Mouse (Mus musculus) adrenal gland, postnatal 25 days (tissue): Measurements from ENCODE around the gene Plcb1. TPM values are rescaled to one million over a fixed set of nuclear protein-coding genes. Genes with fewer than 3 reads are reported as not detected.
A peak's percentile ranks its signal among the peaks of the same experiment; 100 is the strongest.
"Not testable (repeated sequence)": the region's sequence is repeated elsewhere in the genome, so short reads cannot be mapped to it uniquely, and the experiment has no call there.

Source experiments
- DNase-seq: peaks from one replicate; pipeline ENCODE4 v3.0.0; 2021; ENCODE audit warnings: mixed read lengths
- total RNA-seq: library from RNA; stranded (reverse); gene quantifications from 2 replicates; pipeline ENCODE4 v1.2.3, GENCODE M21; 2021

Gene Plcb1
- total RNA-seq, 1 experiment from 2014 or later = 96.1 TPM

GRCm38 (mm10) chr2:134974711-134975110 is 188.8 kb downstream of the Plcb1 start:
- DNase-seq = no peak

DNA sequence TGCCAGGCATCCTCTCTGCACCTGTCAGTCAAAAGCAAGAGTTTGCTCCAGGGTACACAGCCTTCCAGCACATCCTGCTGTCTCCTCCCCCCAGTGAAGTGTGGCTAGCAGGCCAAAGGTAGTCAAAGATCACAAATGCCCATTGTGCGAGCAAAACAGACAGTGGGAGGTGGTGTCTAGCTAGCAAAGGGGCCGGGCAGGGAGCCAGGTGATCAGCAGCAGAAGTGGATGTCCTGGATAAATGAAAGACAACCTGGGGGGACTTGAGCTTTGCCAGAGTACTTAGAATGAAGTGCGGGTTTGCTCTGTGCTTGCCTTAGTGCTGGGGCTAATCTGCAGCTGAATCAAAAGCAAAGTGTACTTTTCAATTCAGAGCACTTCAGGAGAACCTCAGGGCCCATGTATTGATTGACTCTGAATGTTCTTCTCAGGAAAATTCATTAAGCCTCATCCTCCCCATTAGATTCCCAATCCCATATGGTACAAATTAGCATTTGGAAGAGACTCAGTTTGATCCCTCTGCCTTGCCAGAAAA is 191.0 kb downstream of the Plcb1 start:
- no peak for DNase-seq

- DNase-seq = no peak
Observed at GRCm38 (mm10) chr2:134977641-134978040, 191.8 kb downstream of the Plcb1 start.

GRCm38 (mm10) chr2:134981394-134981793 is 195.5 kb downstream of the Plcb1 start:
- DNase-seq = no peak

DNA sequence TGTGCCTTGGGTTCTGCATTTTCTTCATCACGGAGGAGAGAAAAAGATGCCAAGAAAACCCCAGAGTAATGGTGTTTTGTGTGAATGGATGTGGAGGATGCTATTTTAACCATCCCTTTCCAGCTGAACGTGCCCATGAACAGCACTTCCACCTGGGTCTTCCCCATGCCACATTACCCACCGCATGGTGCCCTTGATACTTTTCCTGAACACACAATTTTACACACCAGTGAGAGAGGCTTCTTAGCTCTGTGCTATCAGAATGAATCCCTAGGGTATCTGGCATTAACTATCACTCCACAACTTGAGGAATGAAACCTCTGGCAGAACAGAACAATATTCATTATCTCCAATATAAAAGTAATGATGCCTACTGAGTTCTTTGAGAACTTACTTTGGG is 199.0 kb downstream of the Plcb1 start:
- no peak for DNase-seq

GRCm38 (mm10) chr2:134987978-134988377 is 202.1 kb downstream of the Plcb1 start:
- no peak for DNase-seq

DNA sequence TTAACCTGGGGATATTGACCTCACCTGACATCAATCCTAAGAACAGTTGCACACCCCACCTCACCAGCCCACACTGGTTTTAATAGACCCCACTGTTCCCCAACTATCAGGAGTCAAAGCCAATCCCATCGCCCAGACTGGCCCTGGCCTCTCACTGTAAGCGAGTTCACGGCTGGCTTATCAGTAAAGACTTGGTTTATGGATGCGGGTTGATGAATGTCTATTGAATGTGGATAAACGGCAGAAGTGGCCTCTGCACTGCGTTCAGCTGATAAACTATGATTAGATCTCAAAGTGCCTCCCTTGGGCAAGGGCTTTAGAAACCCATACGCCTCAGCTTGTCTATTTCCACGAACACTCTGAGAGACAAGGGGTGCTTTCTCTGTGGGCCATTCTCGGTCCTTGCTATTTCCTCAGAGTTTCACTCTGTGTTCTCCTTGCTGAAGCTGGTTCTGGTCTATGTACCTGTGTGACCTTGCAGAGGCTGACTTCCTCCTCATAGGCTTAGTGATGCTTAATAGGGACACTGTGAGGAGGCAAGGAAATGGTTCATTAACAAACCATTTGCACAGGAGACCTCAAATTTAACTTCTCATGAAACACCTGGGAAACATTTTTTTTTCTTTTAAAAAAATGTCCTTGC is 203.9 kb downstream of the Plcb1 start:
- no peak for DNase-seq

GRCm38 (mm10) chr2:135007134-135007533 is 221.3 kb downstream of the Plcb1 start:
- peak; percentile 15 for DNase-seq

- DNase-seq = not testable (repeated sequence)
Observed at GRCm38 (mm10) chr2:135007885-135008284, 222.0 kb downstream of the Plcb1 start.

- no peak for DNase-seq
Observed at GRCm38 (mm10) chr2:135010371-135010770, 224.5 kb downstream of the Plcb1 start.

- DNase-seq = no peak
Observed at GRCm38 (mm10) chr2:135015501-135015900, 229.6 kb downstream of the Plcb1 start.

DNA sequence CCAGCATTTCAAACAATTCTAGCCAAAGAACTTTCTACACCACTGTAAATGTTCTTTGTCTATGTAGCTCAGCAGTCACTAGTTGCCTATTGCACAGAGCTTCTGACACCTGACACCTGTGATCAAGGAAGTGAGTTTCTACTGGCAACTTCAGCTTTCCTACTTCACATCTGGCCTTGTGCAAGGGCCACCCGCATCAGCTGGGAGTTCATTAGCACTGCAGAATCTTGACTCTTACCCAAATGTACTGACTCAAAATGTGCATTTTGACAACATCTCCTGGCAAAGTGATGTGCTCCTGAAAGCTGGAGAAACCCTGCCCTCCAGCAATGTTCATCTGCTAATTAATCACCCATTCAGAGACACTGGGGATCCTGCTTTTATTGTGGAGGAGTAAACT is 232.4 kb downstream of the Plcb1 start:
- no peak for DNase-seq

- DNase-seq = no peak
Observed at GRCm38 (mm10) chr2:135018708-135019107, 232.8 kb downstream of the Plcb1 start.

GRCm38 (mm10) chr2:135019588-135019987 is 233.7 kb downstream of the Plcb1 start:
- no peak for DNase-seq

GRCm38 (mm10) chr2:135029288-135029687 is 243.4 kb downstream of the Plcb1 start:
- no peak for DNase-seq

DNA sequence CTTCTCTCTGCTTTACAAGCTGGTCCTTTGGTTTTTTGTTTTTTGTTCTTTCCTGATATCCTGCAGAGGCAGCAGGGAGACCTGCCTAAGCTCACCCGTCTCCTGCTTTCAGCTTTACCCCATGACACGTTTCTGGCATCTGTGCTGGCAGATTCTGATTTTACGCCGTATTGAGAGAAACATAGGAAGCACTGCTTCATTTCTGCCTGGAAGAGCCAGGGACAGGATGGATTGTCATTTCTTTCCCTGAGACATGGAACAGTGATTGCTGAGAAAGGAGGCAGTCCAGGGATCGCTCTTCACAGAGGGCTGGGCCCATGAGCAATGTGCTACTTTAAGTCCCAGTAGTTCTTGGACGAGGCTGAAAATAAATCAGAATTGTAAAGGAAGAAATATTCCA is 243.8 kb downstream of the Plcb1 start:
- DNase-seq = no peak

- no peak for DNase-seq
Observed at GRCm38 (mm10) chr2:135035640-135036260, 249.9 kb downstream of the Plcb1 start.

- no peak for DNase-seq
Observed at GRCm38 (mm10) chr2:135048791-135049190, 262.9 kb downstream of the Plcb1 start.

DNA sequence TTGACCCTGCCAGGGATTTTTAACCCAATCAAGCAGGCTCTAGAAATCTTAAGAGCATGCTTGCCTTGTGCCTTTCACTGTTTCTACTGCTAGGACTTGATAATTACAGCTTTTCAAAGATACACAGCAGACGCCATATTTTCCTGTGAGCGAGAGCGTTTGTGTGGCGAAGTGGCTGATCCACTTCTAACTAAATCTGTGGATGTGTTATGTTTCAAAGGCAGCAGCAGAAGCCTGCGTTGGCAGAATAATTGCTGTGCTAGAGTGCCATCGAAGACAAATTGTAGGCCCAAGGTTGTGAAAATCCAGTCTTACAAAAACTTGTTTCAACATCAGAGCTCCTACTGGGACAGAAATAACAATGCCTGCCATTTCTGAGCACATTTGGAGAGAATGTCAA is 263.4 kb downstream of the Plcb1 start:
- no peak for DNase-seq

DNA sequence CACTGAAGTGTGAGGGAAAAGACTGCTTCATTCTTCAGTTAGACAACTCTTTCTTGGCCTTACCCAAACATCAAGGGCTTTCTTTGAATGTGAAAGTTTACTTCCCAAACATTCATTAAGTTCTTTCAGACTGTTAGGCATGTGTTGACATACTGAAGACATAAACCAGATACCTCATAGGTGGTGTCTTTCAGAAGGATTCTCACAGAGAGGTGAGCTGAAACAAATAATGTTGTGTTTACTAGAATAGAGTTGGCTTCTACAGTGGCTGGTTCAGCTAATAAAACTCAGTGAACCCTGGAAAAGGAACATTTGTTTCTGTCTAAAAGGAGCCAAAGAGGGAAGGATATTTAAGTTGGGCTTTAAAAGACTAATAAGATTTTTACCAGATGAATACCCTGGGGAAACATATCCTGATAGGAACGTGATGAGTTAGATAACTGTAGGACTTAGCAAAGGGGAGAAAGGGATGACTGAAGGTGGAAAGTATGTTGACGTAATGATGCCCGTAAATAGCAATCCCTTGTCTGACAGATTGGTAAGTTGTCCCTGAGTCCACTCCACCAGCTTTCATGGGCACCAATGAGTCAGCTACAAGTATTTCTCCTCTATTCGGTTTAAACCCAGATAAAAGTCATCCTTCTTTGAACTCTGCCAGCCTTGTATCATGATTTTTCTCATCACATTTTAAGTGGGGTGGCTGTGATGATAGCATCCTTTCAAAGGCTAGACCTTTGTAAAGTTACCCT is 265.8 kb downstream of the Plcb1 start:
- no peak for DNase-seq

- DNase-seq = no peak
Observed at GRCm38 (mm10) chr2:135053391-135053790, 267.5 kb downstream of the Plcb1 start.

GRCm38 (mm10) chr2:135067419-135067818 is 281.6 kb downstream of the Plcb1 start:
- no peak for DNase-seq

DNA sequence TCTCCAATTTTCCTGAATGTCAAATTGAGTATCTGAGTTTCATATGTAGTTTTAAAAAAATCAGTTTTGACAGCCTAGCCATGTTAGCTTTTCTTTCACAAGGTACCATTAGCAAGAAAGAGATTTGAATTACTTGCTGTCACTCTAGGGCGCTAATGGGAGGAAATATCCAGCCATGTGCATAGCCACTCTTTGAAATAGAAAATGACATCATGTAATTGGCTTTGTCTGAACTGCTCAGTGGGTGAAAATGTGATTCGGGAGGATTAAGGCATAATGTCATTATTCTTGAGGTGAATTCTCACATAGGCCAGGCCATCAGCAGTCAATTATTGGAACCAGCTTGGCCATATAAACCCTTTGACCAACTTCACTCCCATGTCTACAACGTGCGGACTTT is 285.5 kb downstream of the Plcb1 start:
- DNase-seq = no peak
